Mouse (Mus musculus) forebrain, embryonic 11.5 days (tissue): Measurements from ENCODE around the gene Arhgap4. TPM values are rescaled to one million over a fixed set of nuclear protein-coding genes. Genes with fewer than 3 reads are reported as not detected.

Source experiments
- ATAC-seq: fragments of 200-750 bp; cut with Nextera tagmentation; replicated peaks from 2 replicates; pipeline ENCODE4 v1.8.0; 2017; ENCODE audit warnings: moderate TSS enrichment; ENCODE audit not compliant: low FRiP score
- DNase-seq: peaks from one replicate; pipeline ENCODE4 v3.0.0-alpha.2; 2017; ENCODE audit warnings: low spot score
- H3K27ac ChIP-seq: fragments of 300-500 bp; sonication (generic); 2 replicates; pipeline ENCODE4 v1.5.1; 2014; ENCODE audit warnings: low read depth, low read length
- H3K27me3 ChIP-seq: fragments of 300-500 bp; sonication (generic); 2 replicates; pipeline ENCODE4 v1.6.1; 2014; ENCODE audit warnings: mild to moderate bottlenecking, low read length, mixed read lengths; ENCODE audit not compliant: control insufficient read depth, insufficient read depth
- H3K36me3 ChIP-seq: fragments of 300-500 bp; sonication (generic); 2 replicates; pipeline ENCODE4 v1.6.1; 2014; ENCODE audit warnings: mild to moderate bottlenecking, low read length, moderate library complexity, mixed read lengths; ENCODE audit not compliant: control insufficient read depth, insufficient read depth
- H3K4me1 ChIP-seq: fragments of 300-500 bp; sonication (generic); replicated peaks from 2 replicates; pipeline ENCODE4 v1.6.1; 2014; ENCODE audit warnings: low read length, mixed read lengths; ENCODE audit not compliant: control insufficient read depth, insufficient read depth
- H3K4me2 ChIP-seq: fragments of 300-500 bp; sonication (generic); 2 replicates; pipeline ENCODE4 v1.6.1; 2014; ENCODE audit warnings: low read depth, mild to moderate bottlenecking, low read length, moderate library complexity, mixed read lengths; ENCODE audit not compliant: severe bottlenecking
- H3K4me3 ChIP-seq: fragments of 300-500 bp; sonication (generic); 2 replicates; pipeline ENCODE4 v1.5.1; 2014; ENCODE audit warnings: low read depth, low read length
- H3K9ac ChIP-seq: fragments of 300-500 bp; sonication (generic); 2 replicates; pipeline ENCODE4 v1.6.1; 2014; ENCODE audit warnings: low read length
- H3K9me3 ChIP-seq: fragments of 300-500 bp; sonication (generic); 2 replicates; pipeline ENCODE4 v1.6.1; 2016; ENCODE audit warnings: low read length, mixed read lengths; ENCODE audit not compliant: control insufficient read depth
- WGBS: fragments of 180-500 bp; shearing (Covaris S2); extraction: QIAGEN DNeasy Blood & Tissue Kit; methylation state at CpG from one replicate; pipeline ENCODE4 v1.1.7; 2014; 5-methylcytosine and 5-hydroxymethylcytosine counted together
- polyA plus RNA-seq: library from polyadenylated mRNA; unstranded; fragments of >200 nt; fragmentation: Nextera tagmentation; extraction: Ambion mirVana; gene quantifications from 2 replicates; pipeline ENCODE4 v1.2.1, GENCODE M21; 2014

Arhgap4 gene
- polyA plus RNA-seq, 1 experiment from 2014 or later = 1.7 TPM

- Histone ChIP-seq H3K4me2 (peak overlapping the region; percentile 59), H3K4me1 (no peaks in the 10 kb centered on the region; the same call in 1 of the 2 replicates), H3K9me3 (no peaks in the 10 kb centered on the region), H3K36me3 (no peaks in the 10 kb centered on the region), H3K27ac (no peak overlapping the region), H3K4me3 (peak overlapping the region; percentile 38), H3K9ac (peak overlapping the region; percentile 56), H3K27me3 (no peaks in the 10 kb centered on the region)
- peak; percentile 49 for ATAC-seq
- peak; percentile 68 for DNase-seq
- WGBS = 12% methylated on average over 34 of the region's 48 CpGs
Measured at GRCm38 (mm10) chrX:73880194-73881035, 41.3 kb downstream of the Arhgap4 start.

- Histone ChIP-seq H3K9ac (no peak overlapping the region), H3K36me3 (no peaks in the 10 kb centered on the region), H3K4me1 (no peaks in the 10 kb centered on the region; the same call in 1 of the 2 replicates), H3K9me3 (no peaks in the 10 kb centered on the region), H3K4me2 (no peak overlapping the region), H3K4me3 (no peak overlapping the region), H3K27ac (no peak overlapping the region), H3K27me3 (no peaks in the 10 kb centered on the region)
- ATAC-seq = no peak
- DNase-seq = no peak
- 79% methylated on average over 1 of the region's 1 CpGs for WGBS
Measured at GRCm38 (mm10) chrX:73877014-73877413, 44.7 kb downstream of the Arhgap4 start.

GRCm38 (mm10) chrX:73875881-73876280 is 45.8 kb downstream of the Arhgap4 start:
- WGBS = 84% methylated on average over 2 of the region's 2 CpGs
- ATAC-seq = no peak
- Histone ChIP-seq H3K27ac (no peak overlapping the region), H3K4me2 (no peak overlapping the region), H3K9me3 (no peaks in the 10 kb centered on the region), H3K4me3 (no peak overlapping the region), H3K27me3 (no peaks in the 10 kb centered on the region), H3K9ac (no peak overlapping the region), H3K36me3 (no peaks in the 10 kb centered on the region), H3K4me1 (no peaks in the 10 kb centered on the region)
- DNase-seq = no peak

GRCm38 (mm10) chrX:73871956-73872355 is 49.7 kb downstream of the Arhgap4 start:
- DNase-seq (no peak), ATAC-seq (no peak)
- no peaks in the 10 kb centered on the region for H3K4me1 ChIP-seq
- no peak overlapping the region for H3K4me2 ChIP-seq
- H3K4me3 ChIP-seq = no peak overlapping the region
- H3K27me3 ChIP-seq = no peaks in the 10 kb centered on the region
- WGBS = 68% methylated on average over 1 of the region's 1 CpGs
- no peak overlapping the region for H3K9ac ChIP-seq
- no peaks in the 10 kb centered on the region for H3K36me3 ChIP-seq
- no peak overlapping the region for H3K27ac ChIP-seq
- no peaks in the 10 kb centered on the region for H3K9me3 ChIP-seq

GRCm38 (mm10) chrX:73871474-73871873 is 50.2 kb downstream of the Arhgap4 start:
- H3K27ac ChIP-seq = no peak overlapping the region
- H3K4me2 ChIP-seq = no peak overlapping the region
- DNase-seq (no peak), ATAC-seq (no peak)
- H3K4me1 ChIP-seq = no peaks in the 10 kb centered on the region
- no peaks in the 10 kb centered on the region for H3K9me3 ChIP-seq
- H3K36me3 ChIP-seq = no peaks in the 10 kb centered on the region
- no peaks in the 10 kb centered on the region for H3K27me3 ChIP-seq
- H3K4me3 ChIP-seq = no peak overlapping the region
- no peak overlapping the region for H3K9ac ChIP-seq

GRCm38 (mm10) chrX:73869334-73869733 is 52.3 kb downstream of the Arhgap4 start:
- Histone ChIP-seq H3K4me2 (no peak overlapping the region), H3K27ac (no peak overlapping the region), H3K9ac (no peak overlapping the region), H3K4me3 (no peak overlapping the region), H3K27me3 (no peaks in the 10 kb centered on the region), H3K36me3 (no peaks in the 10 kb centered on the region), H3K4me1 (no peaks in the 10 kb centered on the region; the same call in 1 of the 2 replicates), H3K9me3 (no peaks in the 10 kb centered on the region)
- ATAC-seq = no peak
- peak; percentile 55 for DNase-seq
- 12% methylated on average over 5 of the region's 5 CpGs for WGBS

- no peaks in the 10 kb centered on the region; the same call in 1 of the 2 replicates for H3K4me1 ChIP-seq
- no peak overlapping the region for H3K9ac ChIP-seq
- DNase-seq (no peak), ATAC-seq (no peak)
- no peaks in the 10 kb centered on the region for H3K36me3 ChIP-seq
- no peaks in the 10 kb centered on the region for H3K9me3 ChIP-seq
- H3K27me3 ChIP-seq = no peaks in the 10 kb centered on the region
- no peak overlapping the region for H3K4me3 ChIP-seq
- H3K27ac ChIP-seq = peak overlapping the region; percentile 50; the same call in 1 of the 2 replicates
- H3K4me2 ChIP-seq = no peak overlapping the region
- WGBS = 68% methylated on average over 1 of the region's 1 CpGs
Measured at GRCm38 (mm10) chrX:73867852-73868251, 53.8 kb downstream of the Arhgap4 start.

- H3K4me3 ChIP-seq = no peak overlapping the region
- no peaks in the 10 kb centered on the region; the same call in 1 of the 2 replicates for H3K4me1 ChIP-seq
- DNase-seq (peak; percentile 58), ATAC-seq (no peak)
- H3K36me3 ChIP-seq = no peaks in the 10 kb centered on the region
- no peak overlapping the region for H3K4me2 ChIP-seq
- no peaks in the 10 kb centered on the region for H3K9me3 ChIP-seq
- WGBS = 21% methylated on average over 3 of the region's 3 CpGs
- no peak overlapping the region for H3K9ac ChIP-seq
- no peaks in the 10 kb centered on the region for H3K27me3 ChIP-seq
- peak overlapping the region; percentile 50; the same call in 1 of the 2 replicates for H3K27ac ChIP-seq
Measured at GRCm38 (mm10) chrX:73867256-73867655, 54.4 kb downstream of the Arhgap4 start.

GRCm38 (mm10) chrX:73864692-73865091 is 57.0 kb downstream of the Arhgap4 start:
- Histone ChIP-seq H3K36me3 (no peaks in the 10 kb centered on the region), H3K9me3 (no peaks in the 10 kb centered on the region), H3K4me1 (no peaks in the 10 kb centered on the region; the same call in 1 of the 2 replicates), H3K4me3 (no peak overlapping the region), H3K4me2 (no peak overlapping the region), H3K9ac (no peak overlapping the region), H3K27ac (peak overlapping the region; percentile 46; the same call in 1 of the 2 replicates), H3K27me3 (no peaks in the 10 kb centered on the region)
- WGBS = 46% methylated on average over 3 of the region's 3 CpGs
- ATAC-seq (peak; percentile 71), DNase-seq (no peak)
